Mouse (Mus musculus): ENCODE data around the gene Olfr110. TPM values are rescaled to one million over a fixed set of nuclear protein-coding genes. Genes with fewer than 3 reads are reported as not detected.
"Not testable (repeated sequence)": the region's sequence is repeated elsewhere in the genome, so short reads cannot be mapped to it uniquely, and the experiment has no call there.

The Olfr110 gene
- not detected in 2 replicates for polyA plus RNA-seq (2012; rRNA removed)

GRCm38 (mm10) chr17:37491930-37492518, at the start of gene Olfr110:
Gene Olfr110, plus strand, starts transcription at chr17:37492468.
- H3K4me3 ChIP-seq (replicated peaks; ENCODE audit: insufficient read depth, low read depth, low read length), result no peak within 1 kb of the TSS
- no peaks in the 10 kb centered on the region for H3K27me3 ChIP-seq (ENCODE audit: control insufficient read depth, insufficient read depth, low read length)
- no peak within 1 kb of the TSS for H3K27ac ChIP-seq (ENCODE audit: insufficient read depth, low read length)
- 38% methylated on average over 1 of the region's 1 CpGs for WGBS
- no peak for DNase-seq
- H3K4me1 ChIP-seq (ENCODE audit: control insufficient read depth, insufficient read depth, low read length), result no peaks in the 10 kb centered on the region
- TF ChIP-seq POLR2A (IDR thresholded peaks at IDR 0.05; ENCODE audit: borderline replicate concordance, insufficient read depth, low read length) (no peak), CTCF (IDR thresholded peaks at IDR 0.05; ENCODE audit: borderline replicate concordance, insufficient read depth, low read depth, low read length) (no peak)

- DNase-seq, result no peak
- WGBS, result 17% methylated on average over 1 of the region's 1 CpGs
- Histone ChIP-seq H3K4me3 (replicated peaks; ENCODE audit: insufficient read depth, low read depth, low read length) (no peak within 1 kb of the TSS), H3K27me3 (ENCODE audit: control insufficient read depth, insufficient read depth, low read length) (no peaks in the 10 kb centered on the region), H3K27ac (ENCODE audit: insufficient read depth, low read length) (no peak within 1 kb of the TSS), H3K4me1 (ENCODE audit: control insufficient read depth, insufficient read depth, low read length) (no peaks in the 10 kb centered on the region)
- TF ChIP-seq CTCF (IDR thresholded peaks at IDR 0.05; ENCODE audit: borderline replicate concordance, insufficient read depth, low read depth, low read length) (no peak), POLR2A (IDR thresholded peaks at IDR 0.05; ENCODE audit: borderline replicate concordance, insufficient read depth, low read length) (no peak)
Measured at GRCm38 (mm10) chr17:37445180-37445579, 47.1 kb upstream of the Olfr110 start, which contains the start of gene Olfr108. Gene Olfr108, plus strand, starts transcription at chr17:37445480.

- TF ChIP-seq CTCF (IDR thresholded peaks at IDR 0.05; ENCODE audit: borderline replicate concordance, insufficient read depth, low read depth, low read length) (no peak), POLR2A (IDR thresholded peaks at IDR 0.05; ENCODE audit: borderline replicate concordance, insufficient read depth, low read length) (no peak)
- no peak within 1 kb of the TSS for H3K27ac ChIP-seq (ENCODE audit: insufficient read depth, low read length)
- no peaks in the 10 kb centered on the region for H3K4me1 ChIP-seq (ENCODE audit: control insufficient read depth, insufficient read depth, low read length)
- no peak for DNase-seq
- H3K27me3 ChIP-seq (ENCODE audit: control insufficient read depth, insufficient read depth, low read length), result no peaks in the 10 kb centered on the region
- WGBS, result 94% methylated on average over 1 of the region's 1 CpGs
- no peak within 1 kb of the TSS for H3K4me3 ChIP-seq (replicated peaks; ENCODE audit: insufficient read depth, low read depth, low read length)
Measured at GRCm38 (mm10) chr17:37458616-37459015, 33.7 kb upstream of the Olfr110 start, which contains the start of gene Olfr109. Gene Olfr109, plus strand, starts transcription at chr17:37458916.

- Histone ChIP-seq H3K4me1 (ENCODE audit: control insufficient read depth, insufficient read depth, low read length) (no peaks in the 10 kb centered on the region), H3K27ac (ENCODE audit: insufficient read depth, low read length) (no peak within 1 kb of the TSS), H3K27me3 (ENCODE audit: control insufficient read depth, insufficient read depth, low read length) (no peaks in the 10 kb centered on the region), H3K4me3 (replicated peaks; ENCODE audit: insufficient read depth, low read depth, low read length) (no peak within 1 kb of the TSS)
- no peak for DNase-seq
- WGBS, result 73% methylated on average over 2 of the region's 2 CpGs
- no peak for TF ChIP-seq POLR2A (IDR thresholded peaks at IDR 0.05; ENCODE audit: borderline replicate concordance, insufficient read depth, low read length)
- no peak for TF ChIP-seq CTCF (IDR thresholded peaks at IDR 0.05; ENCODE audit: borderline replicate concordance, insufficient read depth, low read depth, low read length)
Measured at GRCm38 (mm10) chr17:37483452-37483851, 8.8 kb upstream of the Olfr110 start, which contains the start of gene H2-M2. Gene H2-M2, minus strand, starts transcription at chr17:37483552.

GRCm38 (mm10) chr17:37507730-37508129, 15.5 kb downstream of the Olfr110 start, which contains the start of gene Olfr111:
Gene Olfr111, plus strand, starts transcription at chr17:37508030.
- Histone ChIP-seq H3K4me1 (ENCODE audit: control insufficient read depth, insufficient read depth, low read length) (no peaks in the 10 kb centered on the region), H3K27me3 (ENCODE audit: control insufficient read depth, insufficient read depth, low read length) (no peaks in the 10 kb centered on the region), H3K4me3 (replicated peaks; ENCODE audit: insufficient read depth, low read depth, low read length) (no peak within 1 kb of the TSS), H3K27ac (ENCODE audit: insufficient read depth, low read length) (no peak within 1 kb of the TSS)
- DNase-seq, result no peak
- no peak for TF ChIP-seq CTCF (IDR thresholded peaks at IDR 0.05; ENCODE audit: borderline replicate concordance, insufficient read depth, low read depth, low read length)
- TF ChIP-seq POLR2A (IDR thresholded peaks at IDR 0.05; ENCODE audit: borderline replicate concordance, insufficient read depth, low read length), result no peak
- WGBS, result 90% methylated on average over 4 of the region's 4 CpGs

GRCm38 (mm10) chr17:37524612-37525011, 32.3 kb downstream of the Olfr110 start:
- not testable (repeated sequence) for H3K27ac ChIP-seq (ENCODE audit: insufficient read depth, low read length); H3K27me3 ChIP-seq (ENCODE audit: control insufficient read depth, insufficient read depth, low read length); H3K4me3 ChIP-seq (replicated peaks; ENCODE audit: insufficient read depth, low read depth, low read length); DNase-seq; H3K4me1 ChIP-seq (ENCODE audit: control insufficient read depth, insufficient read depth, low read length)

GRCm38 (mm10) chr17:37525427-37525826, 33.2 kb downstream of the Olfr110 start:
- WGBS, result 62% methylated on average over 1 of the region's 1 CpGs
- not testable (repeated sequence) for H3K27ac ChIP-seq (ENCODE audit: insufficient read depth, low read length); H3K4me1 ChIP-seq (ENCODE audit: control insufficient read depth, insufficient read depth, low read length); H3K27me3 ChIP-seq (ENCODE audit: control insufficient read depth, insufficient read depth, low read length); DNase-seq; H3K4me3 ChIP-seq (replicated peaks; ENCODE audit: insufficient read depth, low read depth, low read length)

- no peak overlapping the region for H3K27ac ChIP-seq (ENCODE audit: insufficient read depth, low read length)
- H3K27me3 ChIP-seq (ENCODE audit: control insufficient read depth, insufficient read depth, low read length), result no peaks in the 10 kb centered on the region
- no peak overlapping the region for H3K4me3 ChIP-seq (replicated peaks; ENCODE audit: insufficient read depth, low read depth, low read length)
- no peaks in the 10 kb centered on the region for H3K4me1 ChIP-seq (ENCODE audit: control insufficient read depth, insufficient read depth, low read length)
- no peak for TF ChIP-seq CTCF (IDR thresholded peaks at IDR 0.05; ENCODE audit: borderline replicate concordance, insufficient read depth, low read depth, low read length)
- no peak for TF ChIP-seq POLR2A (IDR thresholded peaks at IDR 0.05; ENCODE audit: borderline replicate concordance, insufficient read depth, low read length)
- DNase-seq, result no peak
Measured at GRCm38 (mm10) chr17:37535173-37535572, 42.9 kb downstream of the Olfr110 start.

- not testable (repeated sequence) for DNase-seq; H3K27ac ChIP-seq (ENCODE audit: insufficient read depth, low read length); H3K27me3 ChIP-seq (ENCODE audit: control insufficient read depth, insufficient read depth, low read length); H3K4me1 ChIP-seq (ENCODE audit: control insufficient read depth, insufficient read depth, low read length); H3K4me3 ChIP-seq (replicated peaks; ENCODE audit: insufficient read depth, low read depth, low read length)
- WGBS, result 40% methylated on average over 1 of the region's 1 CpGs
Measured at GRCm38 (mm10) chr17:37538416-37538815, 46.1 kb downstream of the Olfr110 start.

Measured in cerebellum, adult 2 months (tissue).